Mouse (Mus musculus) heart, embryonic 11.5 days (tissue): Measurements from ENCODE around the gene Nr2c1. TPM values are rescaled to one million over a fixed set of nuclear protein-coding genes. Genes with fewer than 3 reads are reported as not detected.

Source experiments
- ATAC-seq: fragments of 200-750 bp; cut with Nextera tagmentation; replicated peaks from 2 replicates; pipeline ENCODE4 v1.8.0; 2017; ENCODE audit warnings: moderate library complexity; ENCODE audit not compliant: insufficient number of reproducible peaks, low FRiP score, low TSS enrichment
- H3K27ac ChIP-seq: fragments of 300-500 bp; sonication (generic); 2 replicates; pipeline ENCODE4 v1.5.1; 2014; ENCODE audit warnings: mild to moderate bottlenecking, low read depth, low read length
- H3K27me3 ChIP-seq: fragments of 300-500 bp; sonication (generic); 2 replicates; pipeline ENCODE4 v1.6.1; 2014; ENCODE audit warnings: mild to moderate bottlenecking, low read length, mixed read lengths; ENCODE audit not compliant: control insufficient read depth, insufficient read depth
- H3K36me3 ChIP-seq: fragments of 300-500 bp; sonication (generic); 2 replicates; pipeline ENCODE4 v1.6.1; 2014; ENCODE audit warnings: mild to moderate bottlenecking, low read length, moderate library complexity, mixed read lengths; ENCODE audit not compliant: control insufficient read depth, insufficient read depth
- H3K4me1 ChIP-seq: fragments of 300-500 bp; sonication (generic); 2 replicates; pipeline ENCODE4 v1.6.1; 2014; ENCODE audit warnings: low read length; ENCODE audit not compliant: control insufficient read depth, insufficient read depth
- H3K4me2 ChIP-seq: fragments of 300-500 bp; sonication (generic); 2 replicates; pipeline ENCODE4 v1.6.1; 2014; ENCODE audit warnings: mild to moderate bottlenecking, moderate library complexity
- H3K4me3 ChIP-seq: fragments of 300-500 bp; sonication (generic); 2 replicates; pipeline ENCODE4 v1.5.1; 2014; ENCODE audit warnings: low read depth, low read length
- H3K9ac ChIP-seq: fragments of 300-500 bp; sonication (generic); 2 replicates; pipeline ENCODE4 v1.6.1; 2014; ENCODE audit warnings: mild to moderate bottlenecking, low read depth, low read length, moderate library complexity
- H3K9me3 ChIP-seq: fragments of 300-500 bp; sonication (generic); replicated peaks from 2 replicates; pipeline ENCODE4 v1.6.1; 2016; ENCODE audit warnings: low read length; ENCODE audit not compliant: control insufficient read depth
- WGBS: fragments of 180-500 bp; shearing (Covaris S2); extraction: QIAGEN DNeasy Blood & Tissue Kit; methylation state at CpG from one replicate; pipeline ENCODE4 v1.1.7; 2014; ENCODE audit not compliant: insufficient replicate concordance; 5-methylcytosine and 5-hydroxymethylcytosine counted together
- polyA plus RNA-seq: library from polyadenylated mRNA; unstranded; fragments of >200 nt; fragmentation: Nextera tagmentation; extraction: Ambion mirVana; gene quantifications from 2 replicates; pipeline ENCODE4 v1.2.1, GENCODE M21; 2014

Nr2c1 gene
- polyA plus RNA-seq, 1 experiment from 2014 or later, result 8.7 TPM

DNA sequence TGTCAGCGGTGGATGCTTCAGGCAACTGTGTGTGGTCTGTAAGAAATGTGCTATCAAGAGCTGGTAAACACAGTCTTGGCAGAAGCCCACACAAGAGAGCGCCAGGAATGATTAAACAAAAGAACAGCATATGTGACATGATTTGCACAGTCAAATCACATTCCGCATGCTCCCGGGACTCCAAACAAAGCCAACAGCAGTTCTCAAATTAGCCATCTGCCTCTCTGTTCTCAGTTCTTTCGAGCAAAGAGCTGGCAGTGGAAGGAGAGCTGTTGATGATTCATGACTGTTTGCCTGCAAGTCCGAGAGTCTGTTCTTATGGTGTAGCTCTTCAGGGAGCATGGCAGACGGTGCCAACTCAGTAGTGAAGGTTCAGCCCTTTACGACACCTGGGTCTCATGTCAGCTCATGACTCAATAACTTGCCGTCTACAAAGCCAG is 18.1 kb upstream of the Nr2c1 start:
- no peaks in the 10 kb centered on the region for H3K9me3 ChIP-seq
- no peak for ATAC-seq
- no peak overlapping the region for H3K27ac ChIP-seq
- 81% methylated on average over 9 of the region's 9 CpGs for WGBS
- H3K27me3 ChIP-seq, result no peaks in the 10 kb centered on the region
- no peaks in the 10 kb centered on the region for H3K4me1 ChIP-seq
- no peak overlapping the region for H3K4me2 ChIP-seq
- H3K4me3 ChIP-seq, result no peak overlapping the region
- no peaks in the 10 kb centered on the region; the same call in 1 of the 2 replicates for H3K36me3 ChIP-seq
- H3K9ac ChIP-seq, result no peak overlapping the region

DNA sequence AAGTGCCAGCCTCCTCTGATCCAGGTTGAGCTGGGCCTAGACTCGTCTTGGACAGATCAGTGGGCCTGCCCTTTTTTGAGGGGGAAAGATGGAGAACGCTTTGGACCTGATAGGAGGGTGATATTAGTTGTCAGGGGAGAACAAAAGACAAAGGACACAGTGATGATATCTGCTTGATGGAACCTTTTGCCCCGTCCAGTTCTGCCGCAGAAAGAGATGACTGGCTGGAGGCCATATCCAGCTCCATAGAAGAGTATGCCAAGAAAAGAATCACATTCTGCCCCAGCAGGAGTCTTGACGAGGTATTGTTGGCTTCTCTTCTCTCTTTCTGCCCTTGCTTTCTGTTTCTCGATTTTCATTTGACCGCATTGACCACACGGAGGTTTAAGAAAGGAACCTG is 14.7 kb upstream of the Nr2c1 start:
- no peaks in the 10 kb centered on the region for H3K27me3 ChIP-seq
- no peak overlapping the region for H3K27ac ChIP-seq
- H3K4me1 ChIP-seq, result no peaks in the 10 kb centered on the region
- ATAC-seq, result no peak
- no peak overlapping the region for H3K4me2 ChIP-seq
- H3K4me3 ChIP-seq, result no peak overlapping the region
- no peak overlapping the region for H3K9ac ChIP-seq
- no peaks in the 10 kb centered on the region; the same call in 1 of the 2 replicates for H3K36me3 ChIP-seq
- H3K9me3 ChIP-seq, result no peaks in the 10 kb centered on the region
- 77% methylated on average over 8 of the region's 8 CpGs for WGBS

DNA sequence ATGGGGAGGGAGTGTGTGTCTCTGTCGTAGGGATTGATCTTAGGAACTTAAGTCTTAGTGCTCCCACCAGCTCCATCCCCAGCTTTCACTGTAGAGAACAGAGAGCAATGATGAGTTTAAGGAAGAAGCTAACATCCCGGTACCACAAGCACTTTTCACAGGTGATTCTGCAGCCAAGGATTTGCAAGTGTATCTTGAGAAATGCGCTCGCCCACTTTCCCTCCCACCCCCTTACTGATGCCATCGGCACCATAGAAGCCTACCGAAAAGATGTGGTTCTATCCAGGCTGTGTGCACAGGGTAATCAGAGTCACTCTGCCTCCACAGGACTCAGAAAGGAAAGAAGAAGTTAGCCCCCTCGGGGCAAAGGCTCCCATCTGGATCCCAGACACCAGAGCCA is 14.1 kb upstream of the Nr2c1 start:
- WGBS, result 89% methylated on average over 7 of the region's 7 CpGs
- no peak overlapping the region for H3K4me3 ChIP-seq
- no peaks in the 10 kb centered on the region; the same call in 1 of the 2 replicates for H3K36me3 ChIP-seq
- H3K27me3 ChIP-seq, result no peaks in the 10 kb centered on the region
- ATAC-seq, result no peak
- H3K9me3 ChIP-seq, result no peaks in the 10 kb centered on the region
- no peak overlapping the region for H3K4me2 ChIP-seq
- no peak overlapping the region for H3K9ac ChIP-seq
- H3K4me1 ChIP-seq, result no peaks in the 10 kb centered on the region
- no peak overlapping the region for H3K27ac ChIP-seq

DNA sequence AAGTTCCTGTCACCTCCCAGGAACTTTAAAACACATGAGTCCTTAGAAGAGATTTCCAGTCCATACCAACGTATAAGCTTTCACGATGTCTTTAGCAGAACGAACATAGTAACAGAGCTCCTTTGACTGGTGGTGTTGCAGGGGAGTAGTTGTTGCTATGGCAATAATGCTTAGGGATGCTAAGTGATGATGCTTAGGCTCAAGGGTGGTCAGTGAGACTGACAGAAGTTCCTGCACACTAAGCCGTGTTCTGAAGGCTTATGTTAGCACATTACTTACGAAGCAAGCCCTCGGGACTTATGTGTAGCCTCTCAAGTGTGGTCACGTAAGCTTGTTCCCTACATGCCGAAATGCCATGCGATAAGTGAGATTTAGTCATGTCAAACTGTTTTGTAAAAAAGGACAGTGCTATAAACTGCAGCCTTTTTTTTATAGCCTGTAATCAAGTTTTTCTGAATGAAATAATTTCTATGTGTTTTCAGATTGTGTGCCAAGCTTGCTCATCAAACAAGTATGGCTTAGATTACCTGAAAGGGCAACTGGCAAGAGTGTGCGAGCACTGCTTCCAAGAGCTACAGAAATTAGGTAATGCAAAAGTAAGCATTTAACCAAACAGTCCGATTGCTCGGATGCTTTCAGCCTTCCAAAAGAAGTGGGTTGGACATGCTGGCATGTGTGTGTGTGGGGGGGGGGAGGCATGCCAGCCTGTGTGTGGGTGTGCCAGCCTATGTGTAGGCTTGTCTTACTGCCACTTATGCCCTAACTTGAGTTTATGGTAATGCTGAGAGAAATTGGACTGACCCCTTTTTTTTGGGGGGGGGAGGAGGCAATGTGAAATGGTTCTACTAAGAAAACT is 13.1 kb upstream of the Nr2c1 start:
- H3K36me3 ChIP-seq, result no peaks in the 10 kb centered on the region; the same call in 1 of the 2 replicates
- no peak for ATAC-seq
- no peak overlapping the region for H3K9ac ChIP-seq
- H3K9me3 ChIP-seq, result no peaks in the 10 kb centered on the region
- 88% methylated on average over 12 of the region's 12 CpGs for WGBS
- H3K4me3 ChIP-seq, result no peak overlapping the region
- no peak overlapping the region for H3K4me2 ChIP-seq
- H3K4me1 ChIP-seq, result no peaks in the 10 kb centered on the region
- no peaks in the 10 kb centered on the region for H3K27me3 ChIP-seq
- H3K27ac ChIP-seq, result no peak overlapping the region

DNA sequence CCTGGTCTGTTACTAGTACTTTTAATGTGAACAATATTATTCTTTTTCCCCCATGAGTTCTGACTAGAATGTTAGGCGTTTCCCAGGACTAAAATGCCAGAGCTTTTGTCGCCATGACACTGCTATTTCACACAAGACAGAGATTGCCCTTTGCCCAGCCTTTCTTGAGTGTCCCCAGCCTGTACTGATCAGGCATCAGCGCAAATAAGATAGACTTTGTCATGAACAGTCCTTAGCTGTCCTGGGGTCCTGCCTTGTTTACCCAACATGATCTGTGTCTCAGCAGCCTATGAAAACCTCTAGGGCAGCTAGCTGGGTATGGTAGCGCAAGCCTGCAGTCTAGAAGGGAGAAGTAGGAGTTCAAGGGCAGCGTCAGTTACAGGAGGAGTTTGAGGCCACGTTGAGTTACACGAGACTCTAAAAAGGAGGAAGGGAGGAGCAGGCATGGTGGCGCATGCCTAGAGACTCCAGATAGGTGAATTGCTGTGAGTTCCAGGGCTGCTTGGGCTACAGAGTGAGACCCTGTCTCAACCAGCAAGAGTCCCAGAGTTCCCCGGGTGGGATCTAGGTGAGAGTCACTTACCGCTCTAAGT is 8.8 kb upstream of the Nr2c1 start:
- H3K9me3 ChIP-seq, result no peaks in the 10 kb centered on the region
- no peaks in the 10 kb centered on the region for H3K4me1 ChIP-seq
- H3K27ac ChIP-seq, result no peak overlapping the region
- no peak overlapping the region for H3K4me3 ChIP-seq
- WGBS, result 90% methylated on average over 10 of the region's 10 CpGs
- no peaks in the 10 kb centered on the region for H3K27me3 ChIP-seq
- H3K4me2 ChIP-seq, result no peak overlapping the region
- H3K36me3 ChIP-seq, result no peaks in the 10 kb centered on the region; the same call in 1 of the 2 replicates
- H3K9ac ChIP-seq, result no peak overlapping the region
- ATAC-seq, result no peak

DNA sequence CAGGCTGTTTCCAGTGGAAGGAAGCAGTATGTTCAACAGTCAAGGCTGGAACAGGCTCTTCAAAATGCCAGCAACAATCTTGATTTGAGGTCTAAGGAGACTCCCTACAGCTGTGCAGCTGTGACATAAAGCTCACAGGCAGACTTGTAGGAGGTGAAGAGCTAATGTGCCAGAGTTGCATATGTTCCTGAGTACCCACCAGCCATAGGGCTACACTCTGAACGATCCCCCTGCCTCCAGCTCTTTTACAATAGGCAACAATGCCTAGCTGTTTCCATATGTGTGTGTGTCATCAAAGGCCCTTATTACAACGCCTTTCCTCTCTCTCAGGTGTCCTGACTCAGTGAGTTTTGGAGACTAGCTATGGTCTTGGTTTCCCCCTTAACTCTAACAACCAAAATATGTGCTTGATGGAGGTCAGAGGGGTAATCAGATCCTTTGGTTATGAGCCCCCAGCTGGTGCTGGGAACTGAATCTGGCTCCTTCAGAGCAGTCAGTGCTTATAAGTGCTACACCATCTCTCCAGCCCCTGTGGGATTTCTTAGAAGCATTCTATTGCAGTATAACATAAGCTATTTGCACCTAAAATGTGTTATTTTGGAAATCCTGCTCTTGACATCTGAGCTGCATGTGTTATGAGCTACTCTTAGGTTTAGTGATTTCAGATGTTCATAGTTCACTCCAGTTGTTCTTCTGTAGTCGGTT is 7.4 kb upstream of the Nr2c1 start:
- no peak for ATAC-seq
- no peaks in the 10 kb centered on the region for H3K36me3 ChIP-seq
- no peaks in the 10 kb centered on the region for H3K27me3 ChIP-seq
- no peak overlapping the region for H3K9ac ChIP-seq
- 88% methylated on average over 3 of the region's 3 CpGs for WGBS
- no peaks in the 10 kb centered on the region for H3K4me1 ChIP-seq
- no peak overlapping the region for H3K27ac ChIP-seq
- H3K9me3 ChIP-seq, result no peaks in the 10 kb centered on the region
- H3K4me3 ChIP-seq, result no peak overlapping the region
- no peak overlapping the region for H3K4me2 ChIP-seq

DNA sequence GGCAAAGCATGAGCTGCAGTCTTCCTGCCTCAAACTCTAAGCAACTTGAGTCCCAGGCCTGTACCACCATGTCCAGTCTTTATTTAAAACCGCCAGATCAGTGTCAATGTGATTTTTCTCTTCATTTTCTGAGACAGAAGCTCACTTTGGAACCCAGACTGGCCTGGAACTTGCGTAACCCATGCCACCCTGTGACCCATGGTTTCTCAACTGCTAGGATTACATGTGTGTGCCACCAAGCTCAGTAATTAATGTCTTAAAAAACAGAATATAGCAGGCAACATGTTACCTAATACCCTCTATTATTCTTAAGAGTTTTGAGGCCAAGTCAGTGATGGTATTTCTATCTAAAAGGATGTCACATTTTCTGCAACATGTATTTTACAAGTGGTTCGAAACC is 5.4 kb upstream of the Nr2c1 start:
- Histone ChIP-seq H3K9ac (no peak overlapping the region), H3K27me3 (no peaks in the 10 kb centered on the region), H3K4me2 (no peak overlapping the region), H3K4me3 (no peak overlapping the region), H3K4me1 (0 out of 2 replicates have a peak, but pooled peaks cover 2% of the 10 kb centered on the region), H3K9me3 (no peaks in the 10 kb centered on the region), H3K36me3 (no peaks in the 10 kb centered on the region), H3K27ac (no peak overlapping the region)
- 85% methylated on average over 3 of the region's 3 CpGs for WGBS
- no peak for ATAC-seq

DNA sequence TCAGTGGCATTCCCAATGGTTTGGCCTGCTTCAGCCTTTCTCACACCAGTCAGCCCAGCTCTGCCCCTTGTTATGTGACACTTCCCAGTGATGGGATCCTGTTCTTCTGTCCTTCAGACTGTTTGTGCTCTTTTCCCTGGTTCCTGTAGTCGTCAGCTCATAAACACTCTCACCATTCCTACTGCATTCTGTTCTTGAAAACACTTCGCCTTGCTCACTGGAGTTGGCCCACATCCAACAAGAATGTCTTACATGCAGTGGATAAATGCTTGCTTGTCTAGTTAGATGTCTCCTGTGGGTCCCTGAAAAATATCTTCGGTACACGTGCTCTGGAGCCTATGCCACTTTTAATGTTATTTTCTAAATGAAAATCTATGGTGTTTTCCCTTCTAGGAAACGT is 3.2 kb upstream of the Nr2c1 start:
- no peak for ATAC-seq
- no peak overlapping the region for H3K4me2 ChIP-seq
- WGBS, result 71% methylated on average over 5 of the region's 5 CpGs
- H3K27me3 ChIP-seq, result no peaks in the 10 kb centered on the region
- H3K27ac ChIP-seq, result no peak overlapping the region
- H3K4me1 ChIP-seq, result peaks cover 9% of the 10 kb centered on the region
- no peak overlapping the region for H3K4me3 ChIP-seq
- no peaks in the 10 kb centered on the region for H3K36me3 ChIP-seq
- no peak overlapping the region for H3K9ac ChIP-seq
- no peaks in the 10 kb centered on the region for H3K9me3 ChIP-seq
